Mouse (Mus musculus): ENCODE measurements around the gene Ush2a. TPM values are rescaled to one million over a fixed set of nuclear protein-coding genes. Genes with fewer than 3 reads are reported as not detected.

Gene Ush2a
- total RNA-seq (2021), result under 1 TPM; 0.16 to 0.17 TPM
- long read RNA-seq, experiment 1, result 0 reads
- long read RNA-seq, experiment 2, result 0 reads

- peak in 1 of 2 experiments; percentile 2 for DNase-seq (ENCODE audit: low spot score in 2 of 2)
Observed at GRCm38 (mm10) chr1:188261903-188262682, at the start of gene Ush2a. Gene Ush2a, plus strand, starts transcription at chr1:188262023.

- no peak for DNase-seq (ENCODE audit: low spot score in 2 of 2)
Observed at GRCm38 (mm10) chr1:188214885-188215611, 46.8 kb upstream of the Ush2a start.

GRCm38 (mm10) chr1:188221226-188221792, 40.5 kb upstream of the Ush2a start:
- DNase-seq (ENCODE audit: low spot score in 2 of 2), result no peak

- DNase-seq (ENCODE audit: low spot score in 2 of 2), result no peak
Observed at GRCm38 (mm10) chr1:188233036-188233724, 28.6 kb upstream of the Ush2a start.

GRCm38 (mm10) chr1:188238636-188239035, 23.2 kb upstream of the Ush2a start:
- DNase-seq (ENCODE audit: low spot score in 2 of 2), result no peak

GRCm38 (mm10) chr1:188241766-188242165, 20.1 kb upstream of the Ush2a start:
- DNase-seq (ENCODE audit: low spot score in 2 of 2), result no peak

- peak in 1 of 2 experiments; percentile 17 for DNase-seq (ENCODE audit: low spot score in 2 of 2)
Observed at GRCm38 (mm10) chr1:188257500-188257899, 4.3 kb upstream of the Ush2a start.

- peak in 1 of 2 experiments; percentile 17 for DNase-seq (ENCODE audit: low spot score in 2 of 2)
Observed at GRCm38 (mm10) chr1:188260259-188261107, 1.3 kb upstream of the Ush2a start.

GRCm38 (mm10) chr1:188267127-188267722, 5.4 kb downstream of the Ush2a start:
- DNase-seq (ENCODE audit: low spot score in 2 of 2), result no peak

- no peak for DNase-seq (ENCODE audit: low spot score in 2 of 2)
Observed at GRCm38 (mm10) chr1:188269071-188269470, 7.2 kb downstream of the Ush2a start.

- DNase-seq (ENCODE audit: low spot score in 2 of 2), result no peak
Observed at GRCm38 (mm10) chr1:188313303-188313702, 51.5 kb downstream of the Ush2a start.

GRCm38 (mm10) chr1:188316574-188316973, 54.8 kb downstream of the Ush2a start:
- no peak for DNase-seq (ENCODE audit: low spot score in 2 of 2)

GRCm38 (mm10) chr1:188320204-188320603, 58.4 kb downstream of the Ush2a start:
- DNase-seq (ENCODE audit: low spot score in 2 of 2), result no peak

GRCm38 (mm10) chr1:188321534-188321933, 59.7 kb downstream of the Ush2a start:
- no peak for DNase-seq (ENCODE audit: low spot score in 2 of 2)

GRCm38 (mm10) chr1:188330406-188330805, 68.6 kb downstream of the Ush2a start:
- no peak for DNase-seq (ENCODE audit: low spot score in 2 of 2)

- DNase-seq (ENCODE audit: low spot score in 2 of 2), result peak; percentile 2 to 4
Observed at GRCm38 (mm10) chr1:188333936-188334335, 72.1 kb downstream of the Ush2a start.

- DNase-seq (ENCODE audit: low spot score in 2 of 2), result no peak
Observed at GRCm38 (mm10) chr1:188347762-188348161, 85.9 kb downstream of the Ush2a start.

- no peak for DNase-seq (ENCODE audit: low spot score in 2 of 2)
Observed at GRCm38 (mm10) chr1:188354726-188355125, 92.9 kb downstream of the Ush2a start.

- DNase-seq (ENCODE audit: low spot score in 2 of 2), result peak; percentile 17 to 49
Observed at GRCm38 (mm10) chr1:188363548-188363947, 101.7 kb downstream of the Ush2a start.

GRCm38 (mm10) chr1:188385180-188385579, 123.4 kb downstream of the Ush2a start:
- no peak for DNase-seq (ENCODE audit: low spot score in 2 of 2)
